Mouse (Mus musculus) frontal cortex, postnatal 10 days (tissue): Measurements from ENCODE around the gene Sema5a.

Source experiments
- DNase-seq, 2 experiments: peaks; one replicate each; pipeline ENCODE4 v3.0.0; 2022; ENCODE audit warnings: low spot score in 2 of 2, mixed read lengths in 1 of 2

The Sema5a gene

GRCm38 (mm10) chr15:32356805-32357204 lies 112.2 kb downstream of the Sema5a start:
- DNase-seq = no peak

DNA sequence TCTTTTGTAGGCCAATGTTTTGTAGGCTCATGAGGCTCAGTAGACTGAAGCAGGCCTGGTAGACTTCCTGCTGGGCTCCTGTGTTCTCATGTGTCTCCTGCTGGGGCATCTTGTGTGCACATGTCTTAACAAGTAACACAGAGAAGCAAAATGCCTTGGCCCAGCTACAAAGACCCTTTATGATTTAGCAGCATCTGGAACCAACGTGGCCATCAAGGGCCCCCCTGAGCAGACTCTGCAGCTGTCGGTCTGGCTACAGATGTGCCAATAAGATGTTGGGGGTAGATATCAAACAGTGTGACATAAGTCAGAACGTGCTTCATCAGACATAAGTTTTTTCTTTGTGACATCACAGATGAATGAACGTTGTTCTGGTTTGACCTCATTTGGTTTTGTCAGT lies 123.2 kb downstream of the Sema5a start:
- no peak for DNase-seq

- DNase-seq = no peak
Measured at GRCm38 (mm10) chr15:32370914-32371313, 126.3 kb downstream of the Sema5a start.

- no peak for DNase-seq
Measured at GRCm38 (mm10) chr15:32371385-32371784, 126.8 kb downstream of the Sema5a start.

DNA sequence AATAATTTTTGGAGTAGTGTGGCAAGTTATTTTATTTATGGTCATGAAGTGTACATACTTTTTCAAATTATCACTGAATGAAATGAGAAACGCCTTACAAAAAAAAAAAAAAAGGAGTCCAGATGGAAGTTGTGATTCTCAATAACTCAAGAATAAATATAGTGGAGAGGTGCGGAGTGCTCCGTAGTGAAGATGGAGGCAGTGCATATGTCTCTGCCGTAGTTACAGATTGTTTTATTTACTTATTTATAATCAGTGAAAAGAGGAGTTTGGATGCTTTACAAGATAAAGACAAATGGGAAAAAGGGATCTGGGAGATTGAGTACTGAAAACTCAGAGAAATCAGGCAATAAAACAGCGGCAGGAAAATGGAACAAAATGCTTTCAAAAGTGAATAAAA lies 131.7 kb downstream of the Sema5a start:
- DNase-seq = no peak

- no peak for DNase-seq
Measured at GRCm38 (mm10) chr15:32377781-32378180, 133.2 kb downstream of the Sema5a start.

DNA sequence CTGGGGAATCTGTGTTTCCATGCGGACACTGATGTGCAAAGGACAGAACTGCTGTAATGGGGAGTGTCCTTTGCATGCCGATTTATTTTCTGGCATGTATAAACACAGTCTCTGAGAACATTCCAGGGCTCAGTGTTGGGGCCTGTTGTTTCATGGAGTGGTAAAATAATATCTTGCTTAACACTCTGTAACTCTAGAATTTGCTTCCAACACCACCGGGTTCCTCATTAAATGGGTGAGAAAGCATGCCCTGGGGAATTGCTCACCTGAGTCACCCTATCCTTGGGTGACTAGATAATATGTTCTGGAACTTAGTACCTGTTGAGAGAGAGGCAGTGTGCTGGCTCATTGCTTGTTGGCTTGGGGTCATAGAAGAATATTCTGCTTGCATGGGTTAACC lies 135.7 kb downstream of the Sema5a start:
- DNase-seq = no peak

- DNase-seq = no peak
Measured at GRCm38 (mm10) chr15:32382930-32383481, 138.4 kb downstream of the Sema5a start.

DNA sequence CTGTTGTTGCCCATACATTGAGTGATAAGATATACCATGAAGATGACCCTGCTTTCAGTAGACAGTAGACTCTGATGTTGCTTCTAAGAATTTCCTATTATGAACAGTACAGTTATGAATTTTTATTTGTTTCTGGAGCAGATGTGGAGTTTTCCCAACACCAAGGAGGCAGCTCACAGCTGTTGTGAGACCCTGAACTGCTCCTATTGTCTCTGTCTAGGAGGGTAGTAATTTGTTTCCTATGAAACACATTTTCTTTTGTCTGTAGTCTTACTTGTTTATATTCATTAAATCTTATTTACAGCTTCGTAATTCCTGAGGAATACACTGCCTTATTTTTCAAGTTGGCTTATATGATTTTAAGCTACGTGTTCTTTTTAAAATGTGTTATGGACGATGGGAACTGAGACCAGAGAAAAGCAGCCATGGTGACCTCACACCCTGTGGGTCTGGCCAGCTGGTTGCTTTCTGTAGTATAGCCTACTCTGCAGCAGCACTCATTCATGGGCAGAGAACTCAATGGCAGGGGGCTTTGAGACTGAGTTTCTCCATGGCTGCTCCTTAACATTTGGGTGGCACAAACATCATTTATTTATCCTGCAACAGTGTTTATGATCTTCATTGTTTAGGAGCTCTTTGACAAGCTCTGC lies 151.8 kb downstream of the Sema5a start:
- no peak for DNase-seq

DNA sequence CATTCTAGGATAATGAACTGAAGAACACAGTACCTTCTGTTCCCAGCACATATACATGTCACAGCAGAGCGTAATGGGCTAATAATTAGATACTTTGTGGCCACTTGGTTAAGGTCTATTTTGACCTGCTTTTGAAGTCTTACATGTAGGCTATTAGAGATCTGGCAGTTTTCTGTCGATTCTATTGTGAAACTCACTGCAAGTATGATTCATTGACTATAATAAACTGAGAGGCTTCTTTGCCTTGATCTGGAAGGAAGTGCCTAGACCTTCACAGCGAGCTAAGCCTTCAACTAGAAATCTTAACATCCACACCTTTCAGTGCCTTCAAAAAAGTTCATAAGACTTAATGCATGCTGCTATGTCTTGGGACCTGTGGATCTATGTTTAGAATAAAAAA lies 152.5 kb downstream of the Sema5a start:
- no peak for DNase-seq

- DNase-seq = no peak
Measured at GRCm38 (mm10) chr15:32398721-32399120, 154.1 kb downstream of the Sema5a start.

GRCm38 (mm10) chr15:32401909-32402527 lies 157.4 kb downstream of the Sema5a start:
- no peak for DNase-seq

GRCm38 (mm10) chr15:32403321-32403720 lies 158.7 kb downstream of the Sema5a start:
- no peak for DNase-seq

DNA sequence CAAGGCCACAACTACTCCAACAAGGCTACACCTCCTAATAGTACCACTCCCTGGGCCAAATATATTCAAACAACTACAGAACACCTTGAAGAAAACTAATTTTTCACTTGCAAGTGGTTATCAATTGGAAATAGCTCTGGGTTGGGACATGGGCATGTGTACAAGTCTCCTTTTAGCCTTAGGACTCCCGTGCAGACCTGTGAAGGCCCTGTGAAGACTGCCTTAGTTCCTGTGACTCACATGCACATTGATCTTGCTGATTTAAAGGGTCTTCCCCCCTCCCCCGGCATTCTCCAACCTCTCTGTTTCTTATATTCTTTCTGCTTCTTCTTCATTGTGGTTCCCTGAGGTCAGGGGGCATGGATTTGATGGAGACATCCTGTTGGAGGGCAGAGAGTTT lies 161.8 kb downstream of the Sema5a start:
- DNase-seq = no peak

- no peak for DNase-seq
Measured at GRCm38 (mm10) chr15:32407766-32408165, 163.2 kb downstream of the Sema5a start.

DNA sequence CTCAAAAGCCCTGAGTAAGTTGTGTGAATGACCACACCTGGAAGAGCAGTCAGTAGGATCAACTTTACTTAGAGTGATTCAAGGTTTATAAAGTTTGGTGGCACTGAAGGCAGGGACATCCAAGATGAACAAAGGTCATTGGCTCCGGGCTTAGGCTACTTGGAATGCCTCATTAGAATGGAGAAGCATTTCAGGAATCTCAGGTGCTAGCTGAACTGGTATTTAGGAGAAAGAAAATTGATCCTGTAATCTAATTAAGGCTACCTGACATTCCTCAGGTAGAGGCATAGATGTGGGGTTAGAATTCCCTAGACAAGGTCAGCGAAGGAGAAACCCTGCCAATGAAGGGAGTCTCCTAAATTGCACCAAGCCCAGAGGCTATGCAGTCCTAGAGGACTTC lies 171.7 kb downstream of the Sema5a start:
- no peak for DNase-seq

DNA sequence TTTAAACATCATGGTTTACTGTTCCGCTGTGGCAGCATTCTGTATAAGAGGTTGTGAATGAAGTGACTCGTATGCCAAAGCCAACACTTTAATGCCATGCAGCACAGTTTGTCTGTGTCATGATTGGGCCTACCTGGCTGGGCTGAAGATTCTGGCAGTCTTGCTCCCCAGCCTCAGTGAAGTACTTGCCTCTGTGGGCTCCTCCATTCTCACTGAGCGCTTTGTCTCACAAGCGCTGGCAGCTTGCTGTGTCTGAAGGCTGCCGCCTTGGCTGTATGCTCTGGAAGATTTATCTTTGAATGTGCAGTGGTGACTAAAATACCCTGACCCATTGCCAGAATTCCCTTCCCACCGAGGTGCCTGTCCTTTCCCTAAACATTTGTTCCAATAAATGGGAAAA lies 178.0 kb downstream of the Sema5a start:
- no peak for DNase-seq

GRCm38 (mm10) chr15:32423061-32423460 lies 178.5 kb downstream of the Sema5a start:
- no peak for DNase-seq

DNA sequence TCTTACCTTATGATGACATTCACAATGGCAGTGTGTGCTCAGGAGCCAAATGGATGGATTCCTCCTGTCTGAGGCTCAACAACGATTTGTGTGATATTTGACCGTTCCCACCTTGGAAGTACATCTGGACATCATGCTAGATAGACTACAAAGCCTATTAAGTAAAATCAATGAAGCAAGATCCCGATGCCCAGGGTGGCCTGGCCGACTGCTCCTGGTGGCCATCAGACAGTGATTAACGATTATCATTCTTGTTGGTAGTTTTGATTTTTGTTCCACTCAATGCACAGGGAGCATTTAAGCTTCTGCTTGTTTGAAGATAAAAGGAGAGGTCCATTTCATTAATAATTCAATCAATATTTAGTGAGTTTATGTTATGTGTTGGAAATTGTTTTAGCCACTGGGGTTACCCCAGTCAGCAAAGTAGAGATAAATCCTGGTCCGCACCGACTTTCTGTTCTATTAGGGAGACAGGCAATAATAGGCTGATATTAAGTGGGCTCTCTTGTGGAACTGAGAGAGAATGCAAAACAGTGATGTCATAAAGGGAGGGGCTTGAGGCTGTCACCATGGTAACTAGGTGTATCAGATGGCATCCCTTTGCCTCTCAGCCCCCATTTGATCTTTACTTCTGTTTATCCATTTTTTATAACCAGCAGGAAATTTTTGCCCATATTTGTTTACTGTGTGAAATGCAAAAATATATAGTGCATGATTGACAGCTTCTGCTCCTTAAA lies 182.7 kb downstream of the Sema5a start:
- DNase-seq = no peak

DNA sequence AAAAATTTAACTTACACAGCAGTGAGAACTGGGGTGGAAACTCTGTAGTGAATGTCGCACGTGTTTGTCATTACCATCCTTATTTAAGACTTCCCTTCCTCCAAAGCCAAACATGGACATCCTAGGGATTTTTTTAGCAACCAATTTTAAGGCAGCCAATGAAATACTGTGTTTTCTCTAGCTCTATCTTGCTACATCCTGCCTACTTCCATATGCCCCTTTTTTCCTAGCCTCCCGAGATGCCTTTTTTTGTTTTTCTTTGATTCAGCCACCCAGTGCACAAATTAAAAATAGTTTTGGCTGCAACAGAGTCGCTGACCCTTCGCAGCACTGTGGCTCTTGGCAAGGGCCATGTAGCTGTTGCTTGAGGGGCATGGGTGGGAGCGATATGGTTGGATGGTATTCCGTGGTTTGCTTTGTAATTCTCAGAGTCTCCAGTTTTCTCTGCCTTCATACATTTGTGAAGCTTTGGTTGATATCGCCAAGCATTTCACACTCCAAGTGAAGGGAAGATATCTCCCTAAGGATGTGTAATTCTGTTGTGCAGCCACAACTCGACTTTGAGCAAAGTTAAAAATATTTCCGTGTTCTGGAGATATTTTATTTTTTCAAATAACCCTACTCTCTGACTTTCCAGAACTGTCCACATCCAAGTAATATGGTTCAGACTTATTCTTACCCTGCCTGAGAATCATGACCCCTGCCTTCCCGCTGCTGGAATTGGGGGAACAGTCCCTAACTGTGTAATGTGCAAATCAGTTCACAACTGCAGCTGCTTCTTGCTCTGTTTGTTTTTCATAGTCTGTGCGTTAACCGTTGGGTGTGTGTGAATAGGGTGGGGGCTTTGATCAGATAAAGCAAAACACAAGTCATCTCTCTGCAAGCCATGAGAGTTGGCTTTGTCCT lies 188.6 kb downstream of the Sema5a start:
- no peak for DNase-seq

DNA sequence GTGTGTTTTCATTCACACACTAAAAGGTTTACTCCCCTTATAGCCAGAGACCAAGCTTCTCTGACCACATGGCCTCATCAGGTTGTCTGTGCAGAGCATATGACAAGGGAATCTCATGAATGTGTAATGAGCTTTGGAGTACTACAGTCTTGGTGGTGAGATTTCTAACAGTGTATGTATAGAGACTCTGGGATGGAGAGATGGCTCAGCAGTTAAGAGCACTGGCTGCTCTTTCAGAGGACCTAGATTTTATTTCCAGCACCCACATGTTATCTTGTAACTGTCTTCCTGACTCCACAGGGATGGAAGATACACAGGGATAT lies 189.2 kb downstream of the Sema5a start:
- DNase-seq = no peak

GRCm38 (mm10) chr15:32434274-32434673 lies 189.7 kb downstream of the Sema5a start:
- DNase-seq = no peak
